Mouse (Mus musculus) hindbrain, embryonic 16.5 days (tissue): ENCODE measurements at regions not wholly inside any gene's neighbourhood (a gene's known extent, or its start where the extent isn't known, plus 50 kb on each side); places are given as distances from the start of the nearest gene placed in this dataset.

ENCODE experiments used
- ATAC-seq: fragments of 200-750 bp; cut with Nextera tagmentation; 2 replicates; pipeline ENCODE4 v1.8.0; 2017; ENCODE audit warnings: moderate TSS enrichment, moderate library complexity
- H3K27ac ChIP-seq: fragments of 300-500 bp; sonication (generic); 2 replicates; pipeline ENCODE4 v1.5.1; 2014; ENCODE audit warnings: low read depth, mild to moderate bottlenecking, control low read depth, low read length, moderate library complexity
- H3K27me3 ChIP-seq: fragments of 300-500 bp; sonication (generic); replicated peaks from 2 replicates; pipeline ENCODE4 v1.6.1; 2014; ENCODE audit warnings: low read length; ENCODE audit not compliant: control insufficient read depth, insufficient read depth
- H3K36me3 ChIP-seq: fragments of 300-500 bp; sonication (generic); 2 replicates; pipeline ENCODE4 v1.6.1; 2014; ENCODE audit warnings: mild to moderate bottlenecking, low read length, moderate library complexity, mixed read lengths; ENCODE audit not compliant: control insufficient read depth, insufficient read depth
- H3K4me1 ChIP-seq: fragments of 300-500 bp; sonication (generic); 2 replicates; pipeline ENCODE4 v1.6.1; 2014; ENCODE audit warnings: low read depth, low read length; ENCODE audit not compliant: control insufficient read depth, insufficient read depth
- H3K4me2 ChIP-seq: fragments of 300-500 bp; sonication (generic); 2 replicates; pipeline ENCODE4 v1.6.1; 2014; ENCODE audit warnings: mild to moderate bottlenecking, low read length, control low read depth, moderate library complexity
- H3K4me3 ChIP-seq: fragments of 300-500 bp; sonication (generic); 2 replicates; pipeline ENCODE4 v1.5.1; 2014; ENCODE audit warnings: mild to moderate bottlenecking, low read length, control low read depth, moderate library complexity
- H3K9ac ChIP-seq: fragments of 300-500 bp; sonication (generic); 2 replicates; pipeline ENCODE4 v1.6.1; 2014; ENCODE audit warnings: low read depth, mild to moderate bottlenecking, control low read depth, low read length, moderate library complexity
- H3K9me3 ChIP-seq: fragments of 300-500 bp; sonication (generic); 2 replicates; pipeline ENCODE4 v1.6.1; 2014; ENCODE audit warnings: mild to moderate bottlenecking, low read length, moderate library complexity; ENCODE audit not compliant: control insufficient read depth
- WGBS: fragments of 180-500 bp; shearing (Covaris S2); extraction: QIAGEN DNeasy Blood & Tissue Kit; methylation state at CpG from one replicate; pipeline ENCODE4 v1.1.7; 2014; 5-methylcytosine and 5-hydroxymethylcytosine counted together

DNA sequence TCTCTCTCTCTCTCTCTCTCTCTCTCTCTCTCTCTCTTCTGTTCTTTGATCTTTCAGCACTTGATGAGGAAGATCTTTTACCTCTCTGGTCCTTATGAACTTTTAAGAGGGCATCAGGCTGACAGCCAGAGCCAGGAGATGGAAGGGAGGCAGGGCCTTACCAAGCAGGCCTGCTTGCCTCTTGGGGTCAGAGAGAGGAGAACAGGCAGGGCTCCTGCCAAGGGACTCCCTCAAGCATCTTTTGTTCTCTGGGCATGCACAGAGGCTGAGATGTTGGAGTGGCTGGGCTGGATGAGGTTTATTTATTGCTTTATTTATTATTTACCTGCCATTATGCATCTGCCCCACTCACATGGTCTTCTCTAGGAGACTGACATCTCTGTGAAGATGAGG, 278.5 kb downstream of the Psat1 start:
- ATAC-seq: no peak
- H3K9ac ChIP-seq: no peak overlapping the region
- H3K9me3 ChIP-seq: no peaks in the 10 kb centered on the region
- H3K27me3 ChIP-seq: peaks cover 5% of the 10 kb centered on the region
- peaks cover 15% of the 10 kb centered on the region for H3K4me1 ChIP-seq
- no peak overlapping the region for H3K4me2 ChIP-seq
- no peaks in the 10 kb centered on the region for H3K36me3 ChIP-seq
- H3K27ac ChIP-seq: no peak overlapping the region
- no peak overlapping the region for H3K4me3 ChIP-seq

GRCm38 (mm10) chr19:15667889-15668623, 279.1 kb downstream of the Psat1 start:
- Histone ChIP-seq H3K9me3 (no peaks in the 10 kb centered on the region), H3K4me1 (peaks cover 15% of the 10 kb centered on the region), H3K4me3 (no peak overlapping the region), H3K27ac (peak overlapping the region; percentile 26), H3K4me2 (no peak overlapping the region), H3K9ac (no peak overlapping the region), H3K36me3 (no peaks in the 10 kb centered on the region), H3K27me3 (peaks cover 5% of the 10 kb centered on the region)
- ATAC-seq: peak; percentile 79
- WGBS: 16% methylated on average over 13 of the region's 13 CpGs

DNA sequence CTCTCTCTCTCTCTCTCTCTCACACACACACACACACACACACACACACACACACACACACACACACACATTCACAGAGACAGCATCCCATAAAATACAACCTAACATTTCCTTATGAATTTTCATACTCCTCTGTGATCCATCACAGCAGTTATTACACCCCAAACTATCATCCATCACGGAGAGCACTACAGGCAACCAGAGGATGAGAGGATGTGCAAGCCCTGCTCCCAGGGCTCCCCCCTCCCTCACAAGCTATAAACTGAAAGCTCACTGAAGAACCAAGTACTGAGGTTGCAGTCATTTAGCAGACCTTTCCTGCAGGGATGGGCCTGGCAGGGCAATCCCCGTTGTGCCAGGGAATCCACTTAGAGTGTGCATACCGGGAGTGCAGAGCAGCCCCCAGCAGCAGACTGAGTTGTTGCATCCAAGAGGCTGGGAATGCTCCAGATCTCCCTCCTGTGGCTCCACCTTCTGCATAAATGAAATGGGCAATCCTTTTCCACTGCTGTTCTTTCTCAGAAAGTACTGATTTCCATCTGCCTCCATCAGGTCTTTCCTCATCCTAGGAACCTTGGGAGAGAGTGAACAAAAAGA, 283.4 kb downstream of the Psat1 start:
- Histone ChIP-seq H3K27ac (no peak overlapping the region), H3K27me3 (peaks cover 5% of the 10 kb centered on the region), H3K4me2 (no peak overlapping the region), H3K4me3 (no peak overlapping the region), H3K9ac (no peak overlapping the region), H3K36me3 (no peaks in the 10 kb centered on the region), H3K9me3 (no peaks in the 10 kb centered on the region), H3K4me1 (peaks cover 14% of the 10 kb centered on the region)
- 25% methylated on average over 3 of the region's 3 CpGs for WGBS
- ATAC-seq: 0 out of 2 replicates have a peak, but pooled peaks have one; percentile 31

GRCm38 (mm10) chr19:15658611-15659010, 288.5 kb downstream of the Psat1 start:
- WGBS: 49% methylated on average over 1 of the region's 1 CpGs
- Histone ChIP-seq H3K27me3 (no peaks in the 10 kb centered on the region; the same call in 1 of the 2 replicates), H3K4me2 (no peak overlapping the region), H3K27ac (no peak overlapping the region), H3K9me3 (no peaks in the 10 kb centered on the region), H3K4me1 (no peaks in the 10 kb centered on the region), H3K9ac (no peak overlapping the region), H3K36me3 (no peaks in the 10 kb centered on the region), H3K4me3 (no peak overlapping the region)
- ATAC-seq: no peak

GRCm38 (mm10) chr19:15657846-15658245, 289.3 kb downstream of the Psat1 start:
- no peaks in the 10 kb centered on the region for H3K9me3 ChIP-seq
- no peak overlapping the region for H3K4me3 ChIP-seq
- H3K27ac ChIP-seq: no peak overlapping the region
- WGBS: 82% methylated on average over 1 of the region's 1 CpGs
- no peak overlapping the region for H3K9ac ChIP-seq
- no peaks in the 10 kb centered on the region for H3K36me3 ChIP-seq
- H3K27me3 ChIP-seq: no peaks in the 10 kb centered on the region; the same call in 1 of the 2 replicates
- no peak for ATAC-seq
- no peaks in the 10 kb centered on the region for H3K4me1 ChIP-seq
- H3K4me2 ChIP-seq: no peak overlapping the region

GRCm38 (mm10) chr19:15649368-15649767, 297.8 kb downstream of the Psat1 start:
- no peaks in the 10 kb centered on the region for H3K36me3 ChIP-seq
- no peak overlapping the region for H3K4me2 ChIP-seq
- H3K9me3 ChIP-seq: no peaks in the 10 kb centered on the region
- no peak overlapping the region for H3K27ac ChIP-seq
- peaks cover 7% of the 10 kb centered on the region; the same call in 1 of the 2 replicates for H3K4me1 ChIP-seq
- WGBS: 23% methylated on average over 4 of the region's 4 CpGs
- H3K27me3 ChIP-seq: no peaks in the 10 kb centered on the region
- no peak overlapping the region for H3K4me3 ChIP-seq
- no peak for ATAC-seq
- no peak overlapping the region for H3K9ac ChIP-seq

GRCm38 (mm10) chr19:15647313-15647712, 299.8 kb downstream of the Psat1 start:
- WGBS: 25% methylated on average over 5 of the region's 5 CpGs
- H3K4me3 ChIP-seq: no peak overlapping the region
- H3K9me3 ChIP-seq: no peaks in the 10 kb centered on the region
- H3K27me3 ChIP-seq: no peaks in the 10 kb centered on the region
- 0 out of 2 replicates have a peak overlapping the region, but pooled peaks have one; percentile 6 for H3K9ac ChIP-seq
- H3K27ac ChIP-seq: no peak overlapping the region
- H3K4me1 ChIP-seq: peaks cover 7% of the 10 kb centered on the region; the same call in 1 of the 2 replicates
- ATAC-seq: peak; percentile 80
- H3K36me3 ChIP-seq: no peaks in the 10 kb centered on the region
- H3K4me2 ChIP-seq: no peak overlapping the region

- H3K27ac ChIP-seq: no peak overlapping the region
- WGBS: 68% methylated on average over 4 of the region's 4 CpGs
- H3K36me3 ChIP-seq: no peaks in the 10 kb centered on the region
- ATAC-seq: peak; percentile 28; the same call in 1 of the 2 replicates
- no peaks in the 10 kb centered on the region for H3K9me3 ChIP-seq
- peaks cover 7% of the 10 kb centered on the region; the same call in 1 of the 2 replicates for H3K4me1 ChIP-seq
- no peak overlapping the region for H3K4me3 ChIP-seq
- no peak overlapping the region for H3K9ac ChIP-seq
- H3K4me2 ChIP-seq: no peak overlapping the region
- no peaks in the 10 kb centered on the region for H3K27me3 ChIP-seq
Observed at GRCm38 (mm10) chr19:15644786-15645185, 302.4 kb downstream of the Psat1 start.

GRCm38 (mm10) chr19:15617233-15617915, 329.8 kb downstream of the Psat1 start:
- peak; percentile 64; the same call in 1 of the 2 replicates for ATAC-seq

More at GRCm38 (mm10) chr19:15617233-15617915, 329.8 kb downstream of the Psat1 start:
- Histone ChIP-seq H3K4me1 (peaks cover 13% of the 10 kb centered on the region), H3K27me3 (no peaks in the 10 kb centered on the region; the same call in none of the 2 replicates), H3K27ac (no peak overlapping the region), H3K9me3 (no peaks in the 10 kb centered on the region), H3K36me3 (no peaks in the 10 kb centered on the region), H3K9ac (no peak overlapping the region), H3K4me2 (no peak overlapping the region), H3K4me3 (no peak overlapping the region)
- WGBS: 12% methylated on average over 6 of the region's 6 CpGs
